Mouse (Mus musculus) olfactory bulb, adult 2 months (tissue): ENCODE data around the gene Gm13691. TPM values are rescaled to one million over a fixed set of nuclear protein-coding genes. Genes with fewer than 3 reads are reported as not detected.
"Not testable (repeated sequence)": the region's sequence is repeated elsewhere in the genome, so short reads cannot be mapped to it uniquely, and the experiment has no call there.

Experiments
- H3K27ac ChIP-seq: fragments of 200-500 bp; 2 replicates; pipeline ENCODE4 v1.5.1; 2012; ENCODE audit warnings: low read depth, low read length; ENCODE audit not compliant: insufficient read depth
- H3K4me1 ChIP-seq: fragments of 200-500 bp; 2 replicates; pipeline ENCODE4 v1.6.1; 2012; ENCODE audit warnings: low read length; ENCODE audit not compliant: control insufficient read depth, insufficient read depth
- H3K4me3 ChIP-seq: fragments of 200-500 bp; 2 replicates; pipeline ENCODE4 v1.5.1; 2012; ENCODE audit warnings: mild to moderate bottlenecking, low read depth, low read length, moderate library complexity; ENCODE audit not compliant: insufficient read depth
- CTCF ChIP-seq: fragments of 200-500 bp; IDR thresholded peaks from 2 replicates; pipeline ENCODE4 v1.5.1; 2012; ENCODE audit warnings: low read depth, mild to moderate bottlenecking, low read length, moderate library complexity; ENCODE audit not compliant: insufficient read depth
- POLR2A ChIP-seq: fragments of 200-500 bp; IDR thresholded peaks from 2 replicates; pipeline ENCODE4 v1.6.1; 2012; ENCODE audit warnings: mild to moderate bottlenecking, low read depth, low read length, moderate library complexity; ENCODE audit not compliant: insufficient read depth
- WGBS: fragments of 180-500 bp; shearing (Covaris S2); methylation state at CpG from one replicate; pipeline ENCODE4 v1.1.7; 2018; 5-methylcytosine and 5-hydroxymethylcytosine counted together
- polyA plus RNA-seq: library from polyadenylated mRNA; stranded (reverse); fragments of >200 nt; gene quantifications from 2 replicates; pipeline ENCODE4 v1.2.4, GENCODE M21; 2012; ENCODE audit warnings: low replicate concordance; ENCODE audit not compliant: missing spikeins, insufficient read depth, insufficient read length

Gm13691 gene
- not detected in 2 replicates for polyA plus RNA-seq

DNA sequence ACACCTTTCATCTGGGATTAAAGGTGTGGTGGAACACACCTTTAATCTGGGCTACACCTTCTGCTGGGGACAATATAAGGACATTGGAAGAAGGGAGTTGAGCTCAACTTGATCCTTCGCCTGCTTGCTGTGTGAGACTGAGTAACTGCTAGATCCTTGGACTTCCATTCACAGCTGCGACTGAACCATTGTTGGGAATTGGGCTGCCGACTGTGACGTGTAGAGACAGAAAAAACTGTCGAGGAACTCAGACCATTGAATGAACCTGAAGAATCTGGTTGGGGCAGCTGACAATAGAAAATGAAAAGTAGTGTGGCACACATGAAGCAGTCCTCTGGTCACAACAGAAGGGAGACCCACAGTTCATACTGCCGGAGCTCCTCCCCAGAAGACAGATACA is at the start of gene Gm13691:
Gene Gm13691 (plus strand): TSS at position 301 of the 400 bp plus-strand sequence.
- WGBS: no CpG with 5 or more reads among the region's 6 CpGs
- H3K4me1 ChIP-seq, H3K27ac ChIP-seq, H3K4me3 ChIP-seq: not testable (repeated sequence)

DNA sequence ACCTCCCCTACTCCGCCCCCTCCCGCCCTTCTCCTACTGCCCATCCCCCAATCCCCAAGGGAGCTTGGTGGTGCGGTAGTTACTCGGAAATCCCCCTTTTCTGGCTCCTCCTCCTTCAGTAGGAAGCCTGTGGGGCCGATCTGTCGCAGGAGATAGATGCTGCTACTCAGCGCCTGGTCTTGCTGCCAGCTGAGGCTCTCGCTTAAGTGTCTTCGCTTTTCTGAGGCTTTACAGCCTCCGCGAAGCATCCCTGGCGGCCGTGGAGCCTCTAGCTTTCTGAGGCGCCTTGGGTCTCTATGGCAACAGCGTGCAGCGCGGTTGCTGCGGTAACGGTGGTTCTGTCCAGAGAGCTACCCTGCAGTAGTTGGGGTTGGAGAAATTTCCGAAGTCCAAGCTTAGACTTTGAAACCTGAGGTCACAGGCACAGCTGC is 49.4 kb upstream of the Gm13691 start, which contains the start of gene Zswim2:
Gene Zswim2 (minus strand): TSS at position 298 of the 431 bp plus-strand sequence.
- peaks cover 4% of the 10 kb centered on the region; the same call in 1 of the 2 replicates for H3K4me1 ChIP-seq
- TF ChIP-seq CTCF (no peak), POLR2A (no peak)
- peak within 1 kb of the TSS; percentile 63 for H3K27ac ChIP-seq
- peak within 1 kb of the TSS; percentile 49 for H3K4me3 ChIP-seq
- under 1% methylated on average over 20 of the region's 20 CpGs for WGBS

DNA sequence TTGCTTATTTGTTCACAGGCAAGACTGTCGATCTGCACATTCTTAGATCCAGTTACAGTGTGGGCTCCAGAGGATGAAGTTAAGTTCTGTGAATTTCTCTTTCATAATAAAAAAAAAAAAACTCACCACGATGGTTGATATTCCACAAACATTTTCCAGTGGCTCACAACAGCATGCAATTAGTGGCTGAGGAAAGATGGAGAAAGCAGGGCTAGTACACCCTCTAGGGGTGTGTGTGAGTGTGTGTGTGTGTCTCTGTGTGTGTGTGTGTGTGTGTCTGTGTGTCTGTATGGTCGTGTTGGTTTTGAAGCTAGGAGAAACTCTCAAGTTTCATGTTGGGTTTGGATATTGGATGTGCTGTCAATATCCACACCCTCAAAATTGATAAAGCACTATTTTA is 49.0 kb upstream of the Gm13691 start:
- H3K4me3 ChIP-seq: no peak overlapping the region; the same call in 1 of the 2 replicates
- no peak for TF ChIP-seq POLR2A
- no peak for TF ChIP-seq CTCF
- no peak overlapping the region for H3K27ac ChIP-seq
- peaks cover 4% of the 10 kb centered on the region; the same call in 1 of the 2 replicates for H3K4me1 ChIP-seq
- 3% methylated on average over 3 of the region's 3 CpGs for WGBS

DNA sequence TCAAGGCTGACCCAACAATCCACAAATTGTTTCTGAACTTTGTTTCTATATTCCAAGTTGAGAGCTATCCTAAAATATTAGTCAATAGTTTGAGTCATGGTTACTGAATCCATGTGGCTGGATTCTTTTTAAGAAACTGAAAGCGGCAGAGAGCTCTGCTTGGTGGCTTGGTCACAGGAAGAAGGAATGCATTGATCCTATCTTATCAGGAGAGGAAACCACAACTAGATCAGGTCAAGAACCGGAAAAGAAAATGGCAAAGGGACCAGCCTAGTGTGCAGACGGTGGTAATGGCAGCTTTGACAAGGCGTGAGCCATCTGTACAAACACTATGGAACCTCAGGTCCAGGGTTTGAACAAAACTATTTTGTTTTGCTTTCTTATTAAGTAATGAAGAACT is 48.6 kb upstream of the Gm13691 start:
- WGBS: 72% methylated on average over 4 of the region's 4 CpGs
- Histone ChIP-seq H3K4me3 (no peak overlapping the region), H3K27ac (no peak overlapping the region), H3K4me1 (peaks cover 4% of the 10 kb centered on the region; the same call in 1 of the 2 replicates)
- no peak for TF ChIP-seq CTCF
- no peak for TF ChIP-seq POLR2A

DNA sequence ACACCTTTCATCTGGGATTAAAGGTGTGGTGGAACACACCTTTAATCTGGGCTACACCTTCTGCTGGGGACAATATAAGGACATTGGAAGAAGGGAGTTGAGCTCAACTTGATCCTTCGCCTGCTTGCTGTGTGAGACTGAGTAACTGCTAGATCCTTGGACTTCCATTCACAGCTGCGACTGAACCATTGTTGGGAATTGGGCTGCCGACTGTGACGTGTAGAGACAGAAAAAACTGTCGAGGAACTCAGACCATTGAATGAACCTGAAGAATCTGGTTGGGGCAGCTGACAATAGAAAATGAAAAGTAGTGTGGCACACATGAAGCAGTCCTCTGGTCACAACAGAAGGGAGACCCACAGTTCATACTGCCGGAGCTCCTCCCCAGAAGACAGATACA is 35.0 kb upstream of the Gm13691 start, which contains the start of gene Gm13698:
Gene Gm13698 (plus strand): TSS at position 301 of the 400 bp plus-strand sequence.
- no CpG with 5 or more reads among the region's 6 CpGs for WGBS
- H3K4me3 ChIP-seq, H3K27ac ChIP-seq, H3K4me1 ChIP-seq: not testable (repeated sequence)

DNA sequence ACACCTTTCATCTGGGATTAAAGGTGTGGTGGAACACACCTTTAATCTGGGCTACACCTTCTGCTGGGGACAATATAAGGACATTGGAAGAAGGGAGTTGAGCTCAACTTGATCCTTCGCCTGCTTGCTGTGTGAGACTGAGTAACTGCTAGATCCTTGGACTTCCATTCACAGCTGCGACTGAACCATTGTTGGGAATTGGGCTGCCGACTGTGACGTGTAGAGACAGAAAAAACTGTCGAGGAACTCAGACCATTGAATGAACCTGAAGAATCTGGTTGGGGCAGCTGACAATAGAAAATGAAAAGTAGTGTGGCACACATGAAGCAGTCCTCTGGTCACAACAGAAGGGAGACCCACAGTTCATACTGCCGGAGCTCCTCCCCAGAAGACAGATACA is 29.1 kb upstream of the Gm13691 start, which contains the start of gene Gm13693:
Gene Gm13693 (plus strand): TSS at position 301 of the 400 bp plus-strand sequence.
- H3K4me1 ChIP-seq, H3K27ac ChIP-seq, H3K4me3 ChIP-seq: not testable (repeated sequence)
- WGBS: no CpG with 5 or more reads among the region's 6 CpGs

DNA sequence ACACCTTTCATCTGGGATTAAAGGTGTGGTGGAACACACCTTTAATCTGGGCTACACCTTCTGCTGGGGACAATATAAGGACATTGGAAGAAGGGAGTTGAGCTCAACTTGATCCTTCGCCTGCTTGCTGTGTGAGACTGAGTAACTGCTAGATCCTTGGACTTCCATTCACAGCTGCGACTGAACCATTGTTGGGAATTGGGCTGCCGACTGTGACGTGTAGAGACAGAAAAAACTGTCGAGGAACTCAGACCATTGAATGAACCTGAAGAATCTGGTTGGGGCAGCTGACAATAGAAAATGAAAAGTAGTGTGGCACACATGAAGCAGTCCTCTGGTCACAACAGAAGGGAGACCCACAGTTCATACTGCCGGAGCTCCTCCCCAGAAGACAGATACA is 23.3 kb upstream of the Gm13691 start, which contains the start of gene Gm13695:
Gene Gm13695 (plus strand): TSS at position 301 of the 400 bp plus-strand sequence.
- no CpG with 5 or more reads among the region's 6 CpGs for WGBS
- H3K27ac ChIP-seq, H3K4me1 ChIP-seq, H3K4me3 ChIP-seq: not testable (repeated sequence)

DNA sequence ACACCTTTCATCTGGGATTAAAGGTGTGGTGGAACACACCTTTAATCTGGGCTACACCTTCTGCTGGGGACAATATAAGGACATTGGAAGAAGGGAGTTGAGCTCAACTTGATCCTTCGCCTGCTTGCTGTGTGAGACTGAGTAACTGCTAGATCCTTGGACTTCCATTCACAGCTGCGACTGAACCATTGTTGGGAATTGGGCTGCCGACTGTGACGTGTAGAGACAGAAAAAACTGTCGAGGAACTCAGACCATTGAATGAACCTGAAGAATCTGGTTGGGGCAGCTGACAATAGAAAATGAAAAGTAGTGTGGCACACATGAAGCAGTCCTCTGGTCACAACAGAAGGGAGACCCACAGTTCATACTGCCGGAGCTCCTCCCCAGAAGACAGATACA is 17.5 kb upstream of the Gm13691 start, which contains the start of gene Gm13696:
Gene Gm13696 (plus strand): TSS at position 301 of the 400 bp plus-strand sequence.
- no CpG with 5 or more reads among the region's 6 CpGs for WGBS
- not testable (repeated sequence) for H3K4me3 ChIP-seq, H3K4me1 ChIP-seq, H3K27ac ChIP-seq

DNA sequence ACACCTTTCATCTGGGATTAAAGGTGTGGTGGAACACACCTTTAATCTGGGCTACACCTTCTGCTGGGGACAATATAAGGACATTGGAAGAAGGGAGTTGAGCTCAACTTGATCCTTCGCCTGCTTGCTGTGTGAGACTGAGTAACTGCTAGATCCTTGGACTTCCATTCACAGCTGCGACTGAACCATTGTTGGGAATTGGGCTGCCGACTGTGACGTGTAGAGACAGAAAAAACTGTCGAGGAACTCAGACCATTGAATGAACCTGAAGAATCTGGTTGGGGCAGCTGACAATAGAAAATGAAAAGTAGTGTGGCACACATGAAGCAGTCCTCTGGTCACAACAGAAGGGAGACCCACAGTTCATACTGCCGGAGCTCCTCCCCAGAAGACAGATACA is 11.7 kb upstream of the Gm13691 start, which contains the start of gene Gm13694:
Gene Gm13694 (plus strand): TSS at position 301 of the 400 bp plus-strand sequence.
- not testable (repeated sequence) for H3K4me1 ChIP-seq, H3K4me3 ChIP-seq, H3K27ac ChIP-seq
- WGBS: no CpG with 5 or more reads among the region's 6 CpGs

DNA sequence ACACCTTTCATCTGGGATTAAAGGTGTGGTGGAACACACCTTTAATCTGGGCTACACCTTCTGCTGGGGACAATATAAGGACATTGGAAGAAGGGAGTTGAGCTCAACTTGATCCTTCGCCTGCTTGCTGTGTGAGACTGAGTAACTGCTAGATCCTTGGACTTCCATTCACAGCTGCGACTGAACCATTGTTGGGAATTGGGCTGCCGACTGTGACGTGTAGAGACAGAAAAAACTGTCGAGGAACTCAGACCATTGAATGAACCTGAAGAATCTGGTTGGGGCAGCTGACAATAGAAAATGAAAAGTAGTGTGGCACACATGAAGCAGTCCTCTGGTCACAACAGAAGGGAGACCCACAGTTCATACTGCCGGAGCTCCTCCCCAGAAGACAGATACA is 5.9 kb upstream of the Gm13691 start, which contains the start of gene Gm13697:
Gene Gm13697 (plus strand): TSS at position 301 of the 400 bp plus-strand sequence.
- no CpG with 5 or more reads among the region's 6 CpGs for WGBS
- not testable (repeated sequence) for H3K27ac ChIP-seq, H3K4me1 ChIP-seq, H3K4me3 ChIP-seq

DNA sequence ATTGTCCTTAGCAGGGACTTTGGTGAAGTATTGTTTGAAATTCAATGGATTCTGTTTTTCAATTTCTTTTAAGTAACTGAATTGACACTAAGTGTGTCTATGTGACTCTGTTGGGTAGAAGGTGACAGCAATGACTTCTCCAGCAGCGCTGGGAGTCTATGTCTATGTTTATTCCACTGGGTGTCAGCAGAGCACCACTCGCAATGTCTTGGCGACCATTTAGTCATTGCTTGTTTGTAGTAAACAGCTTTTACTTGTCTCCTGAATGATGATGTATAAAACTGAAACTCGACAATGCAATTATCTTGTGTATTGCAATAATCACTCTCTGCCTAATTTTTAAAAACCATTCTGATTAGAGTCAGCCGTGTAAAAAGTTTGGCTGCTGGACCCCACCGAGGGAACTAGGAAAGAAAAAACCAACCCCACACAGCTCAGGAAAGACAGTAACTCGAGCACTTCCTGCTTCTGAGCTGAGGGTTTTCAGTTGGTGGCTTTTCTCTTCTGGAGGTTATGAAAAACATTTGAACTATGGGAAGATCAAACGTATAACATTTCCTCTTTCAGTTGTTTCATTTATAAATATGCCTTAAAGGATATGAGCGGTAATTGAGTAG is 3.4 kb downstream of the Gm13691 start:
- H3K27ac ChIP-seq, H3K4me3 ChIP-seq, H3K4me1 ChIP-seq: not testable (repeated sequence)
- WGBS: 38% methylated on average over 8 of the region's 9 CpGs

DNA sequence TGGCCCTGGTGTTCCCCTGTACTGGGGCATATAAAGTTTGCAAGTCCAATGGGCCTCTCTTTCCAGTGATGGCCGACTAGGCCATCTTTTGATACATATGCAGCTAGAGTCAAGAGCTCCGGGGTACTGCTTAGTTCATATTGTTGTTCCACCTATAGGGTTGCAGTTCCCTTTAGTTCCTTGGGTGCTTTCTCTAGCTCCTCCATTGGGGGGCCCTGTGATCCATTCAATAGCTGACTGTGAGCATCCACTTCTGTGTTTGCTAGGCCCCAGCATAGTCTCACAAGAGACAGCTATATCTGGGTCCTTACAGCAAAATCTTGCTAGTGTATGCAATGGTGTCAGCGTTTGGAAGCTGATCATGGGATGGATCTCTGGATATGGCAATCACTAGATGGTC is 4.2 kb downstream of the Gm13691 start:
- WGBS: 70% methylated on average over 2 of the region's 3 CpGs
- H3K4me3 ChIP-seq, H3K27ac ChIP-seq, H3K4me1 ChIP-seq: not testable (repeated sequence)
